Mouse (Mus musculus) intestine, embryonic 14.5 days (tissue): Measurements from ENCODE around the gene Als2cl. TPM values are rescaled to one million over a fixed set of nuclear protein-coding genes. Genes with fewer than 3 reads are reported as not detected.

ENCODE experiments used
- ATAC-seq: fragments of 200-750 bp; cut with Nextera tagmentation; replicated peaks from 2 replicates; pipeline ENCODE4 v1.8.0; 2017; ENCODE audit warnings: low read depth, moderate number of reproducible peaks, moderate TSS enrichment, moderate library complexity; ENCODE audit not compliant: low FRiP score, low TSS enrichment
- DNase-seq: peaks from one replicate; pipeline ENCODE4 v3.0.0-alpha.2; 2018; ENCODE audit warnings: low spot score
- H3K27ac ChIP-seq: fragments of 300-500 bp; sonication (generic); 2 replicates; pipeline ENCODE4 v1.5.1; 2014; ENCODE audit warnings: low read depth, mild to moderate bottlenecking, control low read depth
- H3K27me3 ChIP-seq: fragments of 300-500 bp; sonication (generic); replicated peaks from 2 replicates; pipeline ENCODE4 v1.6.1; 2014; ENCODE audit warnings: low read length, control low read depth; ENCODE audit not compliant: control insufficient read depth, insufficient read depth
- H3K36me3 ChIP-seq: fragments of 300-500 bp; sonication (generic); 2 replicates; pipeline ENCODE4 v1.6.1; 2014; ENCODE audit warnings: low read length, control low read depth; ENCODE audit not compliant: control insufficient read depth, insufficient read depth
- H3K4me1 ChIP-seq: fragments of 300-500 bp; sonication (generic); replicated peaks from 2 replicates; pipeline ENCODE4 v1.6.1; 2014; ENCODE audit warnings: low read length, control low read depth, mixed read lengths; ENCODE audit not compliant: control insufficient read depth, insufficient read depth
- H3K4me2 ChIP-seq: fragments of 300-500 bp; sonication (generic); 2 replicates; pipeline ENCODE4 v1.6.1; 2014; ENCODE audit warnings: low read length
- H3K4me3 ChIP-seq: fragments of 300-500 bp; sonication (generic); 2 replicates; pipeline ENCODE4 v1.5.1; 2014; ENCODE audit warnings: low read depth, low read length, control low read depth, mixed read lengths
- H3K9ac ChIP-seq: fragments of 300-500 bp; sonication (generic); 2 replicates; pipeline ENCODE4 v1.6.1; 2014; ENCODE audit warnings: mild to moderate bottlenecking, low read length
- H3K9me3 ChIP-seq: fragments of 300-500 bp; sonication (generic); 2 replicates; pipeline ENCODE4 v1.6.1; 2016; ENCODE audit warnings: low read length, control low read depth; ENCODE audit not compliant: control insufficient read depth
- WGBS: fragments of 180-500 bp; shearing (Covaris S2); extraction: QIAGEN DNeasy Blood & Tissue Kit; methylation state at CpG from one replicate; pipeline ENCODE4 v1.1.7; 2014; 5-methylcytosine and 5-hydroxymethylcytosine counted together
- polyA plus RNA-seq: library from polyadenylated mRNA; unstranded; fragments of >200 nt; fragmentation: Nextera tagmentation; extraction: Ambion mirVana; gene quantifications from 2 replicates; pipeline ENCODE4 v1.2.1, GENCODE M21; 2014

Gene Als2cl
- polyA plus RNA-seq = 5.0 and 5.9 TPM in 2 replicates

DNA sequence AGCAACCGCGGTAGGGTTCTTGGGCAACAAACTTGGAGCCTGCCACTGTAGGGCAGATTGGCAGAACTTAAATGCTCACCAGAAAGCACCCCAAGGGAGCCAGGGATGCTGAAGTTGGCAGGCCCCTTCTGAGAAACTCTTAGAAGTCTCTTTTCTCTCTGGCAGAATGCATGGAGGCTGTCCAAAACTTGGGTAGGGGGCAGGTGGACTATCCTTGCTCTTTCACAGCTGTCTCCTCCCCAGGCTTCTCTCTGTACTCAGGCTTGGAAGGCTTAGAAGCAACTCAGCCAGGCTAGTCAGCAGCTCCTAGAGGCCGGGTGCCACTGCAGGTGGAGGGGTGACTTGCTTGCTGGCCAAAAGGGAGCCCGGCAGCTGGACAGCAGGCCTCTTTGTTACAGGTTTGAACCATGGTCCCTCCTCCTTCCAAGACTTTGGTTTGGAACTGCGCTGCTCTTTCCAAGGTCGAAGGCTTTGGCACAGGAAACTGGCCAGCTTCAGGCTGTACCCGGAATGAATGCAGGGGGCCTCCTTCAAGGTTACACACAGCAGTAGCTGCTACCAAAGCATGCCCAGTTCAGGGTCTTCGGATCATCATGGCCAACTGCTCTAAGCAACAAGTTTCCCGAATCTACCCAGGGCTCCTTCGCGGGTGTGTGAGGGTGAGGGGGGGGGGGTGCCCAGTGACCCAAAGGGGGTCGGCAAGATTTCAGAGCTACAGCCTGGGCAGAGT lies at the start of gene Als2cl:
TSS of gene Als2cl (plus strand) at position 680 of the 730 bp plus-strand sequence.
- Histone ChIP-seq H3K9me3 (no peaks in the 10 kb centered on the region), H3K4me3 (peak within 1 kb of the TSS; percentile 55), H3K27me3 (peaks cover 16% of the 10 kb centered on the region), H3K4me1 (peaks cover 8% of the 10 kb centered on the region; the same call in 1 of the 2 replicates), H3K27ac (0 out of 2 replicates have a peak within 1 kb of the TSS, but pooled peaks have one; percentile 16), H3K4me2 (peak within 1 kb of the TSS; percentile 83), H3K9ac (peak within 1 kb of the TSS; percentile 52), H3K36me3 (no peaks in the 10 kb centered on the region)
- 14% methylated on average over 12 of the region's 12 CpGs for WGBS
- DNase-seq (no peak), ATAC-seq (peak; percentile 12; the same call in 1 of the 2 replicates)

GRCm38 (mm10) chr9:110833021-110833420 lies 46.6 kb upstream of the Als2cl start:
- WGBS = 72% methylated on average over 5 of the region's 5 CpGs
- DNase-seq (no peak), ATAC-seq (no peak)
- Histone ChIP-seq H3K36me3 (no peaks in the 10 kb centered on the region), H3K4me3 (no peak overlapping the region), H3K9me3 (no peaks in the 10 kb centered on the region), H3K27me3 (no peaks in the 10 kb centered on the region), H3K4me2 (no peak overlapping the region), H3K27ac (no peak overlapping the region), H3K9ac (no peak overlapping the region), H3K4me1 (no peaks in the 10 kb centered on the region)

DNA sequence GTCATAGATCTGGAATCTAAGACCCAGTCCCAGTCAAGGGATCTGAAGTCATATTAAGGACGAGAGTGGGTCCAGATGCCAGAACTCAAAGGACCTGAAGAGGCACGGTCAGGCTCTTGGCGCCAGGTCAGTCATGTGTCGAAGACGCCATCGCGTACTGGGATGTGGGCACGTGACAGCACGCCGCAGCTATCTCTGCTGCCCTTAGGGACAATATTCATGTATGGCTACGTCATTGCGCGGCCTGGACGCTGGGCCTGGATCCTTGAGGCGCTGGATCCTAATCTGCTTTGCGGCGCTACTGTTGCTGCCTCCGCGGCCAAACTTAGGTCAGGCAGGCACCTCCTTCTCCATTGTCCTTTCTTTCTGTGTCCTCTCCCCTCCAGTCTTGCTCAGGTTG lies 45.3 kb upstream of the Als2cl start, which contains the start of gene Prss45:
TSS of gene Prss45 (plus strand) at position 178 of the 400 bp plus-strand sequence.
- H3K9ac ChIP-seq = no peak within 1 kb of the TSS
- no peak within 1 kb of the TSS for H3K4me3 ChIP-seq
- 82% methylated on average over 19 of the region's 19 CpGs for WGBS
- no peaks in the 10 kb centered on the region for H3K9me3 ChIP-seq
- 0 out of 2 replicates have a peak within 1 kb of the TSS, but pooled peaks have one; percentile 13 for H3K4me2 ChIP-seq
- H3K36me3 ChIP-seq = no peaks in the 10 kb centered on the region
- no peak for DNase-seq
- H3K4me1 ChIP-seq = no peaks in the 10 kb centered on the region
- no peak for ATAC-seq
- no peaks in the 10 kb centered on the region for H3K27me3 ChIP-seq
- no peak within 1 kb of the TSS for H3K27ac ChIP-seq

GRCm38 (mm10) chr9:110834961-110835360 lies 44.7 kb upstream of the Als2cl start:
- Histone ChIP-seq H3K27me3 (no peaks in the 10 kb centered on the region), H3K9me3 (no peaks in the 10 kb centered on the region), H3K27ac (no peak overlapping the region), H3K36me3 (no peaks in the 10 kb centered on the region), H3K4me2 (0 out of 2 replicates have a peak overlapping the region, but pooled peaks have one; percentile 13), H3K4me1 (no peaks in the 10 kb centered on the region), H3K9ac (no peak overlapping the region), H3K4me3 (no peak overlapping the region)
- whole genome bisulfite sequencing = 33% methylated on average over 10 of the region's 10 CpGs
- no peak for DNase-seq
- ATAC-seq = no peak

DNA sequence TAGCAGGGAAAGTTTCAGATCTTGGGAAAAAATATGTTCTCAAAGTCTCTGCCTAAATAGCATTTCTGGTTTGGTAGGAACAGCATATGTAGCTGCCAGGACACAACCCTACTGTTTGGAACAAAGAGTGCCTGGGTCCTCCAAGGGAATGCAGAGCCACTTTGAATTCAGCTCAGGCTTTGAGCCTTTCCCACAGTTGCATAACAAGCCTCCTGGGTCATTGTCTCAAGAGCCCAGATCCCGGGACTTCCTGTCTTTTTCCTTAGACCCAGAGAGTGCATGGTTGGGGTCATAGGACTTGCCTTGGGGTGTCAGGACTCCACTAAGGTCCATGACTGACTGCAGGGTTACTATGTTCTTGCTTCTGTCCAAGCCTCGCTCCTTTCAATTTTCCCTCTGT lies 43.6 kb upstream of the Als2cl start:
- no peak overlapping the region for H3K9ac ChIP-seq
- no peak overlapping the region for H3K4me3 ChIP-seq
- no peaks in the 10 kb centered on the region for H3K9me3 ChIP-seq
- H3K27ac ChIP-seq = no peak overlapping the region
- WGBS = 70% methylated on average over 2 of the region's 2 CpGs
- no peaks in the 10 kb centered on the region for H3K27me3 ChIP-seq
- DNase-seq (no peak), ATAC-seq (no peak)
- H3K4me2 ChIP-seq = no peak overlapping the region
- no peaks in the 10 kb centered on the region for H3K36me3 ChIP-seq
- no peaks in the 10 kb centered on the region for H3K4me1 ChIP-seq

GRCm38 (mm10) chr9:110840905-110841304 lies 38.8 kb upstream of the Als2cl start:
- H3K4me1 ChIP-seq = no peaks in the 10 kb centered on the region
- 79% methylated on average over 6 of the region's 6 CpGs for WGBS

DNA sequence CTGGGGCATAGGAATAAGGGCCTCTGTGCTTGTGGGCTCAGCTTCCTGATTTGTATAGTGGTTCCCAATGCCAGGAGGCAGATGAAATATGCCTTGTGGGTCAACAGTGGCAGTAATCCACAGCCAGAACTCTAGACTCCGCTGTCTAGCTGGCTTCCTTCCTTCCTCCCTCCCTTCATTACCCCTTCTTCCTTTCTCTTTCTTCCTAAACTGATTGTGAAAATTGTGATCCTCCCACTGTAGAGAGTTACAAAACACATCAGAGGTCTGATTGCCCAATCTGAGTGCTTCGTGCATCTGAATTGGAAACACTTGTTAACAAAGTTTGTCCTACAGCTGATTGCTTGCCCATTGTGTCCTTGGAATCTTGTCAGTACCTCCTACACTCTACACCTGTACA lies 38.2 kb upstream of the Als2cl start:
- 71% methylated on average over 2 of the region's 2 CpGs for WGBS

More at GRCm38 (mm10) chr9:110840905-110841304, 38.8 kb upstream of the Als2cl start:
- Histone ChIP-seq H3K9me3 (no peaks in the 10 kb centered on the region), H3K27me3 (no peaks in the 10 kb centered on the region), H3K4me2 (no peak overlapping the region), H3K27ac (no peak overlapping the region), H3K36me3 (no peaks in the 10 kb centered on the region), H3K9ac (no peak overlapping the region), H3K4me3 (no peak overlapping the region)
- DNase-seq = no peak
- no peak for ATAC-seq

GRCm38 (mm10) chr9:110844206-110844605 lies 35.5 kb upstream of the Als2cl start, which contains the start of gene Prss46:
Gene Prss46 (plus strand): TSS chr9:110844506.
- Histone ChIP-seq H3K36me3 (no peaks in the 10 kb centered on the region), H3K4me2 (no peak within 1 kb of the TSS), H3K4me1 (no peaks in the 10 kb centered on the region), H3K9me3 (no peaks in the 10 kb centered on the region), H3K4me3 (no peak within 1 kb of the TSS), H3K27ac (no peak within 1 kb of the TSS), H3K27me3 (no peaks in the 10 kb centered on the region), H3K9ac (no peak within 1 kb of the TSS)
- ATAC-seq (no peak), DNase-seq (no peak)
- 79% methylated on average over 10 of the region's 10 CpGs for WGBS

More for the DNA sequence above, 38.2 kb upstream of the Als2cl start:
- Histone ChIP-seq H3K4me3 (no peak overlapping the region), H3K27ac (no peak overlapping the region), H3K9me3 (no peaks in the 10 kb centered on the region), H3K9ac (no peak overlapping the region), H3K4me2 (no peak overlapping the region), H3K4me1 (no peaks in the 10 kb centered on the region), H3K27me3 (no peaks in the 10 kb centered on the region), H3K36me3 (no peaks in the 10 kb centered on the region)
- DNase-seq (no peak), ATAC-seq (no peak)
